Mouse (Mus musculus) spleen, postnatal 0 days (tissue): ENCODE data around the gene Wdr5. TPM values are rescaled to one million over a fixed set of nuclear protein-coding genes. Genes with fewer than 3 reads are reported as not detected.

ENCODE experiments used
- polyA plus RNA-seq: library from polyadenylated mRNA; unstranded; fragments of >200 nt; fragmentation: Nextera tagmentation; extraction: Ambion mirVana; gene quantifications from 2 replicates; pipeline ENCODE4 v1.2.1, GENCODE M21; 2015

Gene Wdr5
- polyA plus RNA-seq, result 30.2 and 30.4 TPM in 2 replicates

DNA sequence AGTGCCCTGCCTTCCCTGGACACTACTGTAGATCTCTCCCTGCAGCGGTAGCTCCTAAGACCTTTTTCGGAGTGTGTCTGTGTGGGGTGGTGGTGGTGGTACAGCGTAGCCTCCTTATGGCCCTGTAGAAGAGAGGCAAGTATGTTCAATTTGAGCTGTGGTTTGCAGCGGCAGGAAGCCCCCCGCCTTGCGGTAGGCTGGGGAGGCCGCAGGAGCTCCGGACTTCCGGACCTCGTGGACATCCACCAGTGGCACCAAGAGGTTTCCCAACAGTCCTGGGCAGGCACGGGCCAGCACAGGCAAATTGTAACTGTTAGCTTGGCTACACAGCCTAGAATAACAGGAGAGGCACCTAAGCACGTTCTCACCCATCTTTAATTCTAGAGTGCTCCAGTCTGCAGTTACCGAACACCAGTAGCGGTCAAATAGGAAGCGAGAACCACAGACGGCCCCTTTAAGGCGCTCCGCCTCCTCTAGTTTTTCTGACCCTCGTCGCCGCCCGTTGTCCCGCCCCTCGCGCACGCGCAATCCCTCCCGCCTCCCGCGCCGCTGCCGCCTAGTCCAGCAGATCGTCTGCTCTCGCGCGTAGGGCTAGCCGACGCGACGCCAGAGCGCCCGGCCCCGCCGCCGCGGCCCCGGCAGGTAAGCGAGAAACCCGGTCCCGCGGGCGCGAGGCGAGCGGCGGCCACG lies at the start of gene Wdr5:
TSS of gene Wdr5 (plus strand) at position 519 of the 690 bp plus-strand sequence.

GRCm38 (mm10) chr2:27507562-27507961 lies 7.4 kb upstream of the Wdr5 start, which contains the start of gene Brd3:
Brd3 (minus strand) TSS chr2:27507662.

Other genes with a start within 250 kb of the Wdr5 start
- gene Vav2, start 88.1 kb upstream of the Wdr5 start, polyA plus RNA-seq, result 2.8 and 3.9 TPM in 2 replicates
- gene Brd3os, start 72.8 kb upstream of the Wdr5 start, polyA plus RNA-seq, result 1.2 and 1.8 TPM in 2 replicates
- 36.7 and 39.2 TPM in 2 replicates for gene Brd3, start 7.5 kb upstream of the Wdr5 start, polyA plus RNA-seq
- 4.8 and 6.9 TPM in 2 replicates for gene Rxra, start 161.3 kb downstream of the Wdr5 start, polyA plus RNA-seq